Mouse (Mus musculus): ENCODE measurements around the gene Fndc9. TPM values are rescaled to one million over a fixed set of nuclear protein-coding genes. Genes with fewer than 3 reads are reported as not detected.

The Fndc9 gene
- polyA plus RNA-seq, 2 experiments from 2014 or later, result 0.65 to 0.79 TPM

- no peak for ATAC-seq
Observed at GRCm38 (mm10) chr11:46278140-46278539, 42.8 kb downstream of the Fndc9 start.

DNA sequence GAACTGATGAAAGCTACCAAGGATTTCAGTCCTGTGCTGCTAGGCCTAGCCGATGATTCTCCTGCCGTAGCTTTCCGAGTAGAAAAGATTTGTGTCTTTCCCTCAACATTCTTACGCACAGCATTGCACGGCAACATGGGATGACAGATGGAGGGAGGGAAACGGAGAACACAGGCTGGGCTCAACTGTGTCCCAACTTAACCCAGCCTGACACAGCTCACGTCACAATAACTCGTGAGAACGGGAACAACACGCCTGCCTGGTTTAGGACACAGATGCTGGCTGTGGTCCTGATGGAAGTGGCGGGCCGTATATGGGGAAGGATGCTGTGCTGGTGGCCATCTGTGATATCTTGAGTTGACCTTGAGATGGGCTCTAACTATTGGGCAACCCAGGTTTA lies 43.4 kb downstream of the Fndc9 start:
- ATAC-seq, result no peak

DNA sequence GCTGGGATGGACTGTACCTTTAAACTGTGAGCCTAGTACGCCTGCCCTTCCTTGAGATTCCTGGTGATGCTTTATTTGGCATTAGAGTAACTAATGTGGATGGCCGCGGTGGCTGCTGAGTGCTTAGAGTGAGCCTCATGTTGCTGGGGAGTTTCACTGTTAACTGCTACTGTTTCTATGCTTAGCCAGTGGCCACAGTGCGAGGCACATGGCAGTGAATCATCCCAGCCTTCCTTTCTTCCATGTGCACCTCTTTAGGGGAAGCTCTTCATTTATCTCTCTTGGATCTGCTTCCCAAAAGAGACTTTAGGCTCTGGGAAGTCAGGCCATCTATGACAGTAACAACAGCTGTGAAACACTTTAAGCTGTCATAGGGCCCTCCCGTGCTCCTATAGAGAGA lies 47.3 kb downstream of the Fndc9 start:
- ATAC-seq, result no peak

DNA sequence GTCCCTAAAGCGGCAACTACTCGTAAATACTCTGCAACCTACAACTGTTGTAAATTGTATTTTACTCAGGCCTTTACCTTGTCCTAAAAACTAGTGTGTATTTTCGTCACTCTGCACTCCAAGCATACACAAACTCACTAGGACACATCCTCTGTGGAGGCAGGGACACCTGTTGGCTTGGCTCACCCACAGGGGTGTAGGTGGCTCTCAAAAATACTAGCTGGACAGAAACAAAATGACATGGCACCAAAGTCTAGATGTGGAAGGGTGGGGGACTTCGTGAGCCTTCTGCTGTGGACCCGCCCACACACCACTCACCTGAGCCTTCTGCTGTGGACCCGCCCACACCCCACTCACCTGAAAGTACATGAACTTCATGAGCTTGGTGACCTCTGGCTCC lies 48.5 kb downstream of the Fndc9 start:
- ATAC-seq, result no peak

DNA sequence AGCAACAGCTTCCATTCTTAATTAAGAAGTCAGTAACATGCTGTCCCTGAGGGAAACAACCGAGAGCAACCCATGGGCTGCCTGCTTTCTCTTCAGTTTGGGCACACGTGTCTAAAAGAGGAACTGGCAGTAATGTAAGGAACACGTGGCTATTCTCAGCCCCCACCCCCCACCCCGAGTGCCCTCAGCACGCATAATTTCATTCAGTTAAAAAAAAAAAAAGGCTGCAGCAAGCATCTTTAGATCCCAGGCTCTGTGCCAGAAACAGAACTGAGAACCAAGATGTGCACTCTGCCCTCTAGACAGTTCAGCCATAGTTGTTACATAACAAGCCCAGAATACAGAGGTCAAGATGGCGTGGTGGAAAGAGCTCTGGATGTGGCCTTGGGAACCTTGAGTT lies 51.5 kb downstream of the Fndc9 start:
- no peak for ATAC-seq

- no peak for ATAC-seq
Observed at GRCm38 (mm10) chr11:46288091-46288490, 52.8 kb downstream of the Fndc9 start.

GRCm38 (mm10) chr11:46289022-46289421 lies 53.7 kb downstream of the Fndc9 start:
- ATAC-seq, result no peak

Other genes starting within 250 kb of the Fndc9 start
- gene Gm12166, start 183.2 kb upstream of the Fndc9 start, polyA plus RNA-seq (2017; shearing (Covaris generic)), result 10 to 100 TPM; 14.3 to 43.4 TPM
- 10 to 100 TPM; 60.6 to 85.0 TPM for gene Adam19, start 179.5 kb upstream of the Fndc9 start, polyA plus RNA-seq (2017; shearing (Covaris generic))
- gene Nipal4, start 69.0 kb upstream of the Fndc9 start, polyA plus RNA-seq (2017; shearing (Covaris generic)), result under 1 TPM in 1 of 2 experiments, not detected in 1; 0.27 TPM
- gene Cyfip2, start 77.3 kb downstream of the Fndc9 start, polyA plus RNA-seq (2017; shearing (Covaris generic)), result 10 to 100 TPM; 62.3 to 90.1 TPM
- gene Itk, start 154.0 kb downstream of the Fndc9 start, polyA plus RNA-seq (2017; shearing (Covaris generic)), result 100 to 1,000 TPM; 152 to 211 TPM
- gene Fam71b, start 161.0 kb downstream of the Fndc9 start, polyA plus RNA-seq (2017; shearing (Covaris generic)), result under 1 TPM in 1 of 2 experiments, not detected in 1; 0.28 TPM
- 10 to 100 TPM; 32.6 to 42.0 TPM for gene Med7, start 201.4 kb downstream of the Fndc9 start, polyA plus RNA-seq (2017; shearing (Covaris generic))
- gene Havcr2, start 219.4 kb downstream of the Fndc9 start, polyA plus RNA-seq (2017; shearing (Covaris generic)), result 1 to 10 TPM; 2.8 to 3.3 TPM